Mouse (Mus musculus): Measurements from ENCODE around the gene Gdf9.

- no peak for TF ChIP-seq EP300 (IDR thresholded peaks at IDR 0.05; ENCODE audit: low read depth)
- no peak for TF ChIP-seq CTCF (IDR thresholded peaks at IDR 0.05; ENCODE audit: low read depth)
Measured at GRCm38 (mm10) chr11:53436338-53436737, 5.5 kb downstream of the Gdf9 start.

Measured in heart, postnatal 0 days (tissue).